Mouse (Mus musculus) ES-CJ7 (cell line): ENCODE data around the gene Ap2s1.
"Not testable (repeated sequence)": the region's sequence is repeated elsewhere in the genome, so short reads cannot be mapped to it uniquely, and the experiment has no call there.

Source experiments
- DNase-seq: peaks from one replicate; pipeline ENCODE4 v3.0.0; 2011; ENCODE audit warnings: low read depth, low spot score

The Ap2s1 gene

DNA sequence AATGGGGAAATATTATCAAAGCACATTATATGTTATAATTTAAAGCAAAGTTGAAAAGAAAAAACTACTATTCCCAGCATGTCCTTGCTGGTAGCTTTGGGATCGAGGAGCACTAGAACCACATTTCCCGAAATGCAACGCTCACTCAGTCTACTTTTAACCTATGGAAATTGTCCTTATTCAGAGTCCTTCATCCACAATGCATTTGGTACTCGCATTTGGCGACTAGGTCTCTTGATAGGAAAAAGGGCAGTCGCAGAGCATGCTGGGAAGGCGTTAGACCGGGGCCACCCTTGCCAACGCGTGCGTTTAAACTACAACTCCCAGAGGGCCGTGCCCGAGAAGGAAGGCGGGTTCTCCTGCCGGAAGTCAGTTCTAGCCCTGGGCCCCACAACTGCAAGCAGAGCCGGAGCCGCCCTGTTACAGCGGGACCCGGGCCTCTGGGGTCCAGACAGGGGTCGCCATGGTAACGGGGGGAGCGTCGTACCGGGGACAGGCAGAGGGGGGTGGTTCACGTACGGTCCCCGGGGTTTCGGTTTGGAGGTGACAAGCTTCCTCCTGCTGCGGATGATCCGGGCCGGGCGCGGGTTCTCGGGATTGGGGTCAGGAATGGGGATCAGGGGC, at the start of gene Ap2s1:
Gene Ap2s1, plus strand, starts transcription at position 338 of the 624 bp plus-strand sequence.
- DNase-seq, result peak; percentile 99

DNA sequence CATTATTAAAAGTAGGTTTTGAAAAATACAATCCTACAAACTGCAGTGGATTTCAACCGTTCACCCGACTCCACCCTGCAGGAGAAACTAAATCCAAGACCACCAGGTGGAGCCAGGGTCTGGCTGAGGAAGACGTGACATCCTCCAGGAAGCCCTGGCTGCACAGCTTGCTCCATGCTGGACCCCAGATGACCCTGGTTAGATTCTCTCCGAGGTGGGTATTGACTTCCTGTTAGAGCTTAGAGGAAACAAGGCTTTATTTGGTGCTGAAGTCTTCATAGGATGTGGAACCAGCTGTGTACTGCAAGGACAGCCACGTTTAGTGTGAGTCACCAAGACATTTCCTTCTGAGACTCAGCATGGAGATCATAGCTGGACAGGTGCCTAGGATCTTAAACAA, 49.0 kb upstream of the Ap2s1 start:
- no peak for DNase-seq

DNA sequence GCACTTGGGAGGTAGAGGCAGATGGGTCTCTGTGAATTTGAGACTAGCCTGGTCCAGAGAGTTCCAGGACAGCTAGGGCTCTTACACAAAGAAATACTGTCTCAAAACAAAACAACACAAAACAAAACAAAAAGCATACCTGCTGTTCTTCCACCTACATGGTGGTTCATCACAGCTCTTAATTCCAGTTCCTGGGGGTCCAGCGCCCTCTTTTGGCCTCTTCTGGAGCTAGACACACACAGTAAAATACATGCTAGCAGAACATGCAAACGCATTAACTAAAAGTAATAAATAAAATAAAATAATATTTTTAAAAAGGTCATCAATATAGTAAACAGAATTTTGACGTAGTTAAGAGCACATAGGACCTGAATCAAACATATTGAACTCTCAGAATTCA, 43.2 kb upstream of the Ap2s1 start:
- no peak for DNase-seq

DNA sequence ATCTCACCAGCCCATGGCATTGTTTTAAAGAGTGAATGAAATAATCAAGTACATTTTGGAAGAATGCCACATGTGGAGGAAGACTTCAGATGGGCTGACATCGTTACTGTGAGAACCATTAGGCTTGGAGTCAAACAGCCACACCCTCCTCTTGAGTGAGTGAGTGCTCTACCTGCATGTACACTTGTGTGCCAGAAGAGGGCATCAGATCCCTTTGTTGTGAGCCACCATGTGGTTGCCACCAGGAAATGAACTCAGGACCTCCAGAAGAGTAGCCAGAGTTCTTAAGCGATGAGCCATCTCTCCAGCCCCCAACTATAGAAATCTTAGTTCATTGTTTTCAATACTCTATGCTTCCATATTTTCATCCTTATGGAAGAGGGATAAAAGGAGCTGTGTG, 39.2 kb upstream of the Ap2s1 start:
- peak; percentile 80 for DNase-seq

DNA sequence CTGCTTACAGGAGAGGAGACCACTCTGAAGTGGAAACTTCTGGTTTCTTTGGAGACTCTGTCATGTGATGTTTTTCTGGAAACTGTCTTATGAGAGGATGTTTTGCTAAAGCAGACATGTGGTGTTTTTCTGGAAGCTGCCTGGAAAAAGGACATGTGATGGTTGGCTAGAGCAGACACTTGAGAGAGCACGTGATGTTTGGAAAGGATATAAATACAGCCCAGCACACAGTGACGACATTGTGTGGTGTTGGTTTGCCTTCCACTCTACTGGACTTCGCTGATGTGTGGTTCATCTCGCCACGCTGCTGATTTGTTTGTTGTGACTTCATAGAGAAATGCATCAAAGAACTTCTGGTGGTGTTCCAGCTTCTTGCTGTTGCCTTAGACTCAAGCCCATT, 37.6 kb upstream of the Ap2s1 start:
- no peak for DNase-seq

DNA sequence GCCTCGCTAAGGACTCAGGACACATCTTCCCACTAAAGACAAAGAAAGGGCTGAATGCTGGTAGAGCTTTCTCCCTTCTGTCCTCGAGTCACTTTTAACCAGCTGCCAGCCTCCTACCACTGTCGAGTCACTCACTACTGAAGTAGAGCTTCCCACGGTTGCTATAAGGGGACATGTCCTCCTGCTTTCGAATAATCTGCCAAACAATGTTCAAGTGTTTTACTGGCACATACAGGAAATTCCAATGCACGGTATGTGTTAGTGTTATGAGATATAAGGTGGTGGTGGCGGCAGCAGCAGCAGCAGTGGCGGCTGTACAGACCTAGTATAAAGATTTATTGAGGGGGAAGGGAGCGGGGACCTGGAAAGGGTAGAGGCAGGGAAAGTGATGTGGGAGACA, 31.8 kb upstream of the Ap2s1 start:
- DNase-seq, result no peak

DNA sequence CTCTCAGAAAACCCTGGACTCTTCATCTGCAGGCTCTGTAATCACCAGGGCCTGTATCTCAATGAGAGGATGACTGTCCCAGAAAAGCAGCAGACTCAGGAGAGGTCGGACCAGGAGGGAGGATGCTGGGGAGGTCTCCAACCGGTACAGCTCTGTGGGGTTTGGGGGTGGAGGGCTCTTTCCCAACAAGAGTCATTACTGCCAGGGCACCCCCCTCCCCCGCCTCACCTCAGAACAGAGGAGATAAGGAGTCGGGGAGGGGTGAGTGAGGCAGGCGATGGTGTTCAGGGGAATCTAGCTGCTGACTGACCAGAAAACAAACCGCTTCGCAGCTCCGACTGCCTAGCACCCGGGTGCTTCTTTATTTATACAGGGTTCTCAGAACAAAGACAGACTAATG, 30.0 kb upstream of the Ap2s1 start:
- DNase-seq, result no peak

DNA sequence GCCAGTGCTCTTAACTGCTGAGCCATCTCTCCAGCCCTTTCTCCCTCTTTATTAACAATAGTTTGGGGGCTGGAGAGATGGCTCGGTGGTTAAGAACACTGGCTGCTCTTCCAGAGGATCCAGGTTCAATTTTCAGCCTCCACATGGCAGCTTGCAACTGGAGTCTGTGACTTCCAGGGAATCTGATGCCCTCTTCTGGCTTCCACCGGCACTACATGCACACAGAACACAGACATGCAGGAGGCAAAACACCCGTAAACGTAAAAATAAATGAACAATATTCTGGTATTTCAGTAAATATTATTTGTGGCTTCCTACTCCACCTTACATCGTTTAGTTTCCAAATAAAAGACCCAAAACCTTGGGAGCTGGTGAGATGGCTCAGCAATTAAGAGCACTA, 27.6 kb upstream of the Ap2s1 start:
- DNase-seq, result no peak

DNA sequence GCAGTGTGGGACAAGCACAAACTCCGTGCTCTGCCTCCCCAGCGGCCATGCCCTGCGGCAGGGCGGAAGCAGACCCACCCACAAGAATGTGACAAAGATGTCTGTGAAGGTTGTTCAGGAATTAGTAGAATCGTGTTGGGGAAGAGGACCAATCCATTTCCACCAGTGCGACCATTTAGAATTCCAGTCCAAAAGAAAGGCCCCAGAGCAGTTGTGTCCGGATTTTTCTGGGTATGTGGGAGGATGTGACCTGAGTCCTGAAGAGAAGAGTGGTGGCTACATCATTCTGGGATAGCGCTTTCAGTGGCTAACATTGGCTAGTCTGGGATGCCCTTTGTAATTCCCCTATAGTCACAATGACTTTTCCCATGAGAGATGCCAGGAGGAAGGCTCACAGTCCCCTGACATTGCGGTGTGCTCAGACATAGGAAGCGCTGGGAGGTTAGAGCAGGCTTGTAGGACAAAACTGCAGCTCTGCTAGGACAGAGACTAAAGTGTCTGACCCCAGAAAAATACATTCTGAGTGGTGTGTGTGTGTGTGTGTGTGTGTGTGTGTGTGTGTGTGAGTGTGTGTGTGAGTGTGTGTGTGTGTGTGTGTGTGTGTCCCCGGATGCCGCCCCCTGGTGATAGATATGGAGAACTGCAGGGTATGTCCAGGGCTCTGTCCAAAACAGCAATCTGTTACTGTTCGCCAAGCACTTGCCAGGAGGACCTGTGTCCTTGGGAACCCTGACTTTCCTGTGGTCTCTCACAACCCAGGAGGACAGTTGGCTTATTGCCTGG, 25.4 kb upstream of the Ap2s1 start:
- DNase-seq, result peak; percentile 76

DNA sequence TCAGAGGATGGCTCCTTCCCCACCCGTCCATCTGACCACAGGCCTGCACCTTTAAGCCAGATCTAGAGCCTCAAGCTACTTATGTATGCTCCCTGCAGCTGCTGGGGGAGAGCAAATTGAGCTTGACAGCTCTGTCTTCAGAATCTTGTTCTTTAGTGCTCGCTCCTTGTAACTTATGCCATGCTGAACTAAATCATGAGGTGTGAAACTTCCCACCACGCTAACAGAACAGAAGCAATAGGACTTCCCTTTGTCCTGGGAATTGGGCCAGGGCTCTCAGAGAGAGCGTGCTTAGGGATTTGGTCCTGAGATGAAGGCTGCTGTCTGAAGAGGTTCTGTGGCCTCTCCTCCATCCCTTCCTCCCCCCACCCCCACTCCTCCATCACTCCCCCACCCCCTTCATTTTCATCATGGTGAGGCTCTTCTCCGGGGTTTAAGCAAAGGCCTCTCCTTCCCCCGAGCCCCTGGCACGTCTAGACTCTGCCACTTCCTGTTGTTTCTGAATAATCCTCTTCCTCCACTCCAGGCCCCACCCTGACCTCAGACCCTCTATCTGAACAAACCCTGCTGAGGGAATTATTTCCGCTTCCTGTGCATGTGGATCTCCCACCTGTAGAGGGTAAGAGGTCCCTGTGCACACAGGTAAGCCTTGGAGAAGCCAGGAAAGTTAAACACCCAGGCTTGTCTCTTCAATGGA, 21.6 kb upstream of the Ap2s1 start:
- not testable (repeated sequence) for DNase-seq

DNA sequence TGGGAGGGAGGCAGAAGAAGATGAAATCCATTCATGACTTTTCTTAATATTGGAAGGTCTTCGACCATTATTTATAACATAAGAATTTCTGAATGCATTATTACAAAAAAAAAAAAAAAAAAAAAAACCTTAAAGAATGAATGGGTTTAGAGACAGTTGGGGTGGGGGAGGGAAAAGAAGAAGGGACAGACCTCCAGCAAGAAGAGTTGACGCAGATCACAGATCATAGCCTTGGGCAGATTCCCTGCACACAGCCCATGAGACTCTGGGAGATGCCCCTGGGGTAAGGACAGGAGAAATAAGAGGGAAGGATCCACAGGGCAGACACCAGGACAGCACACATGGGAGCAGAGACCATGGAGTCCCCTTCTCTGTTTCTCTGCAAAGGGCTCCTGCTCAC, 16.6 kb upstream of the Ap2s1 start, which contains the start of gene Ceacam9:
Gene Ceacam9, plus strand, starts transcription at position 301 of the 400 bp plus-strand sequence.
- no peak for DNase-seq

DNA sequence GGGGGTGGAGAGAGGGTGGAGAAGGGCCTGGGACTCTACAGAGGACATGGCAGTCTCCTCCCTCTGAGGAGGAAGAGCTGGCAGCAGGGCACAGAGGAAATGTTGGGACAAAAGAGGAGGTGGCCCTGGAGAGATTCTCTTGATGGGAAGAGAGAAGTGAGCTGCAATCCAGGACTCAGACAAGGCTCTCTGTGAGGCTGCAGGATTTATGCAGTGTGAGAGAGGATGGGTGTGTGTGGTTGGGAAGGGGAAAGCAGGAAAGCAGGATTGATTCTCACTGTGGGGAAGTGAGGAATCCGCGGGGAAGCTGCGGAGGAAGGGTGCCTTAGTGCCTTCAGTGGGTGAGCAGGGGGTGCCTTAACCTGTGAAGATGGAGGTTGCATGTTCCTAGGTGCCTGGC, 15.7 kb upstream of the Ap2s1 start:
- not testable (repeated sequence) for DNase-seq

DNA sequence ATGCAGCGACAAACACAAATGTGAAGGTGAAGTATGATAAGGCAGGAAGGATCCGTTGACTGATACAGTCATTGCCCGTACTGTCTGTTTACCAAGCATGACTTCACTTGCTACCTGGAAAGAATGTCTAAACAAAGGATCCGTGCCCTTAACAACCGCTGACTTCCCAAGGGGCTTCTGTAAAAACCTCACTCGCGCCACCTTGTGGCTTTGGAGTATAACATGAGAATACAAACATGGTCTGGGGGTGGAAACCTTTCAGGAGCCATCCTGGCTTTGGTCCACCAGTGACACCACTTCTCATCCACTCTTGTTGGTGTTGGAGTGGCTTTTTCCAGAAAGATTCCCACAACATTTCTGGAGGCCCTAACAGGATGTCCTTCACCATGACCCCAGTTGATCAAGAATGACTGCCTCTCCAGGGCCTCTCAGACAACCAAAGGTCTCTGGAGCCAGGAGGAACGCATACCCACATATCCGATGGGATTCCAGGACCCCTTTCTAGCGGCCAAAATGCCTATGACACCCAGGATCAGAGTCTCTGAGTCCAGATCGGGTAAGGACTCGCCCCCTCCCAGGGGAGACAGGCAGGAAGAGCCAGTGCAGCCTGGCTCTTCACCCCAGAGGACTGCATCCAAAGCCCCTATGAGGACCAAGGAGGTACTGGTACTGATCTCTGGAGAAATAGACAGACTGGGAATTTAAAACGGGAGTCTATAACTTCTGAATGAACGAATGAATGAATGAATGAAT, 9.4 kb upstream of the Ap2s1 start:
- peak; percentile 91 for DNase-seq

DNA sequence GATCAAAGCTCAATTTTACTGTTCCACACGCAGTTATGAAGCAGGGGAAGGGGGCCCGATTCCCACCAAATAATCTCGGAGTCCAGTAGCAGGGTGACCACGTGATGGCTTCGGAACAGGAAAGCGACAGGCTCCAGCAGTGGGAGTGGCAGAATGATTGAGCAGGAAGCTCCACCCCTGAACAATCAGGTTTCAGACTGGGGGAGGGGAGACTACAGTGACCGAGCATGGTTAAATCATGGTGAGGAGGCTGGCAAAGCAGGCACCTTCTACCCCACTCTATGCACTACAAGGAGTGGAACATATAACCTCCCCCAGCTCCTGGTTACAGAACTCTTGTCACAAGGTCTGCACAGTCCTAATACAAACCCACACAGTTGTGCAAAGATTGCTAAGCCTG, 8.6 kb upstream of the Ap2s1 start:
- DNase-seq, result peak; percentile 69

DNA sequence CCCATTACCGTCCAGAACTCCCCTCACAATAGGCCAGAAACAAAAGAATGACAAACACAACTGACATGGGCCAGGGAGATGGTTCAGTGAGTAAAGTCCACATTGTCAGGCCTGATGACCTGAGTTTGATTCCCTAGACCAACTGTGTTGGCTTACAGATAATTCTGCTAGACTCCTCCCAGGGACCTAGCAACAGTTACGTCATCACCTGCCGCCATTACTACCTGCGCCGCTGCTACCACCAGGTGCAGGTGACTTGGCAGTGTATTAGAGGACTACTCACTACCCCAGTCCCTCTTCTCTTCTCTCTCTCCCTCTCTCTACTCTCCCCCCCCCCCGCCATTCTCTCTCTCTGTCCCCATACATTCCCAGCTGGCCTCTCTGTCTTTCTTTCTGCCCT, 7.4 kb upstream of the Ap2s1 start:
- peak; percentile 48 for DNase-seq

DNA sequence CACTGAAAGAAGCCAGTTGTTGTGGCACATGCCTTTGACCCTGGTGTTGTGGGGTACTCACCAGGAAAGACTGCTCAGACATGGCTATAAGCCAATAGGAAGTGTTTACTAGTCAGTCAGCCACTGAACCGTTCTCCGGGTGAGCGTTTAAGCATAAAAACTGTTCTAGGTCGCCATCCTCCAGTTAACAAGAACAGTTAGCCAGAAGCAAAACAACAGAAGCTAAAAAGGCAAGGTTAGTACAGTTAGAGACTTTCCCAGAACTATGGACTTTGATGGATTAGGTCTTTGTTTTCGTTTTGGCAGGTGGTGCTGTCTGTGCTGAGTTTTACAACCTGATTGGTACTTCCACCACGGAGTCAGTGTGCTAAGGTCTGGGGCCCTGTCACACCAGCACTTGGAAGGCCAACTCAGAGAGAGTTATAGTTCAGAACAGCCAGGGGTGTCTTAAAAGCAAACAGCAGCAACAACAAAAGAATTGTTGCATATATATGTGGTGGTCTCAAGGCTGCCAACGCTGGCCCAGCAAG, 6.3 kb upstream of the Ap2s1 start:
- no peak for DNase-seq

DNA sequence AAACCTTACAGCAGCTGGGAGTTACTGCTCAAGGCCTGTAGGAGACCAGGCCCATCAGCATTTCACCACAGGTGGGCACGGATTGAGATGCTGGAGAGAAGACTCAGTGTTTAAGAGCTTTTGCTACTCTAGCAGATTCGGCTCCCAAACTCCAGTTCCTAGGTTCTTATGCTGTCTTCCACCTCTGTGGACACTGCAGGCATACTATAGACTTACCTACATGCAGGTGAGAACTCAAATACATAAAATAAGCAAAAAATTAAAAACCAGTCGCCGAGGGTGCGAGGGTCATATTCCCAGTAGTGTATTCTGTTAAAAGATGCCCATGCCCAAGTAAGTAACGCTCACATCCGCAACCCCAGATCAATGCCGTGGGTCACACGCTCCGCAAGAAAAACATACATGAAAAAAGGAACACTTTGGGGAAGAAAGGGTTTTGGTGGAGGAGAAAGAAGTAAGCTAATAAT, 571 bp upstream of the Ap2s1 start:
- no peak for DNase-seq

DNA sequence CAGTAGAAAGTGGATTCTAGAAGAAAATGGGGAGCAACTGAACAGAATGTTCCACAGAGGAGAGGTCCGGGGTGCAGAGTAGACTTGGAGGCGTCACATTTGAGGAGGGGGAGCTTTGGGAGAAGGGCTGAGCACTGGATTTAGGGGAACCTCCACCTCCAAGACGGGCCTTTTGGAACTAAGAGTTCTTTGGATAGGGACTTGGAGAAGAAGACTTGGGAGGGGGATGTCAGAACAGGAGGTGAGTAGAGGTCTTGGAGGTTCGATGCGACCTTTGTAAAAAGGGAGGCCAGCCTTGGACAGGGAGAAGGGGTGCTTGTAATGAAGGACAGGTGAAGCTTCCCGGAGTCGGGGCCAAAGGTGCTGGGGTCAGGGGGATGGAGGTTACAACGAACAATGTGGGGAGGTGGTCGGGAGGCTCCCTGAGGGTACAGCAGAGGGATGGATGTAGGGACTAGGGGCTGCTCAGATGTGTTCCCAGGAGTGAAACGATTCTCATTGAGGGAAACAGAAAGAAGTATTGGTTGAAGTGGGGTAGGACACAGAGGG, 920 bp downstream of the Ap2s1 start:
- DNase-seq, result no peak

DNA sequence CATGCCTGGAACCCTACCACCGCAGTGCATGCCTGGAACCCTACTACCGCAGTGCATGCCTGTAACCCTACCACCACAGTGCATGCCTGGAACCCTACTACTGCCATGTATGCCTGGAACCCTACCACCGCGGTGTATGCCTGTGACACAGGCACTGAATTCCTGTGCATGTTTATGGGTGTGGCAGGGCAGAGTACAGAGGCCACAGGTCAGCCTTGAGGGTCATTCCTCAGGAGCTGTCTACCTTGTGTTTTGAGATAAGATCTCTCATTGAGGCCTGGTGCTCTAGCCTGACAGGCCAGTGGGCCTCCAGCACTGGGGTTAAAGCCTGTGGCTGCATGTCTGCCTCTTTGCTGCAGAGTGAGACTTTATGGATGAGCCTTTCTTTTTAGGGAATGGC, 7.2 kb downstream of the Ap2s1 start:
- no peak for DNase-seq

DNA sequence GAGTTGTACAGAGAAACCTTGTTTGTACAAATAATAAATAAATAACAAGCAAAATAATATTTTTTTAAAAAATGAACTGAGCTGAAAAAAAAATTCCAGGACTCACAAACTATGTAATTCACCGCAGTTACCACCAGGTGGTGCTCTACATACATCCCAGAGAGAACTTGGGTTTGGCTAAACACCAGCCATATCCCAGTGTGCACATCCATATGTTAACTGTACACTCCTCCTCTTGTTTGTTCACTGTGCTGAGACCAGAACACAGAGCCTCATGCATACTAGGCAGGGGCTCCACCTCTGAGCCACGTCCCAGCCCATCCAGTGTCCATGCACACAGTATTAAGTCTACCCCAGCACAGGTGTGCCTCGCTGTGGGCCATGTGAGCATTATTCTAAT, 7.9 kb downstream of the Ap2s1 start:
- peak; percentile 72 for DNase-seq

DNA sequence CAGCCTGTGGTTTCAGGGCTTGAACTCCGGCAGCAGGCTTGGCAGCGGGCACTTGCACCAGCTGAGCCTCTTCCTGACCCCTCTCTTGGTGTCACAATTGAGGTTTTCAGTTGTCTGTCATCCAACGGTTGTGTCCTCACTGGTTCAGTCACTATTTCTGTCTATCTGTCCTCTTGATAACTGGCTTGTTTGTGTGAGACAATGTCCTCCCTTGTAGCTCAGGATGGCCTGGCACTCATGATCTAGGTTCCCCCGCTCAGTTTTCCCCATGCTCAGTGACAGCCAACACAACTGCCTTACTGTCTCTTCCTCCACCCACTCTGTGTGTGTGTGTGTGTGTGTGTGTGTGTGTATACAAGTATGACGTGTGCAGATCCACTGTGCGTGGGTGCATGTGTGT, 9.4 kb downstream of the Ap2s1 start:
- no peak for DNase-seq
